In the genomic region with DNA sequence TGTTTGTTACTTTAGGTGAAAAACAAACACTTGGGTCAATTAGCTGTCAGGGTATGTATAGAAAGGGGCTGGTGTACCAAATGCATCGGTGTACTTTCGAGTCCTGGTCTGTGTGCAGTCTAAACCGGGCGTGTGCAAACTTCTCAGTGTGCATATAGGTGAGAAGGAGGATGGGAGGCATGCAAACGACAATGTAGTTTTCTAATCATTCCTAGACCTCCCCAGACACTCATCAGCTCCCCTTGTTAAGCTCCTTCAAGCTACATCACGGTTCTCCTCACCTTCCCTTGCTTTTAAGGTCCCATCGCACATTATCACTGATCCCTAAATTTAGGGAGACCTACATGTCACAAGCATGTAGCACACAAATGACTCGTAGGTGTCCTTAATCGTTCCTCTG, we compare ENCODE assay signal across 14 mouse cellular contexts.
DNase-seq lines count a peak whose midpoint lies in the region; ATAC-seq and TF ChIP-seq lines count a peak whose summit lies in the region.
"Had no signal": no experiment of that assay in that cellular context is flagged by ENCODE, and none has a peak within 500 bp of the region (broad histone marks: within the 10 kb centered on the region; RNA-seq: fewer than 3 reads in every experiment).

No protein-coding gene starts in this region.

- no peak overlapping the region for H3K9ac ChIP-seq in forebrain, embryonic 11.5 days (ENCODE audit: low read length)
- H3K9ac ChIP-seq in forebrain, embryonic 16.5 days (replicated peaks; ENCODE audit: low read depth, low read length), result peak overlapping the region; percentile 59
- H3K9ac ChIP-seq in midbrain, postnatal 0 days (replicated peaks; ENCODE audit: low read length, poor library complexity, severe bottlenecking), result peak overlapping the region; percentile 65
- H3K9ac ChIP-seq: liver, embryonic 13.5 days had no signal

- peak overlapping the region; percentile 42; the same call in 1 of the 2 replicates for H3K4me2 ChIP-seq in forebrain, embryonic 11.5 days (ENCODE audit: low read depth, low read length, severe bottlenecking)
- peak overlapping the region; percentile 61 for H3K4me2 ChIP-seq in forebrain, embryonic 16.5 days (ENCODE audit: low read length)
- peak overlapping the region; percentile 60 for H3K4me2 ChIP-seq in midbrain, postnatal 0 days (ENCODE audit: low read depth, low read length, poor library complexity, severe bottlenecking)
- H3K4me2 ChIP-seq: liver, embryonic 13.5 days had no signal

- H3K9me3 ChIP-seq in forebrain, embryonic 11.5 days (ENCODE audit: control insufficient read depth, low read length), result no peaks in the 10 kb centered on the region
- no peaks in the 10 kb centered on the region for H3K9me3 ChIP-seq in forebrain, embryonic 16.5 days (ENCODE audit: control insufficient read depth, low read length)
- no peaks in the 10 kb centered on the region for H3K9me3 ChIP-seq in midbrain, postnatal 0 days (ENCODE audit: low read length)
- H3K9me3 ChIP-seq: liver, embryonic 13.5 days had no signal

- TF ChIP-seq CTCF in left cerebral cortex, adult 2 months (IDR thresholded peaks at IDR 0.05), result no peak
- TF ChIP-seq CTCF in midbrain, postnatal 0 days (IDR thresholded peaks at IDR 0.05), result no peak

- 0 out of 2 replicates have a peak, but pooled peaks cover 2% of the 10 kb centered on the region for H3K4me1 ChIP-seq in forebrain, embryonic 11.5 days (replicated peaks; ENCODE audit: control insufficient read depth, insufficient read depth, low read length)
- H3K4me1 ChIP-seq in forebrain, embryonic 16.5 days (replicated peaks; ENCODE audit: control insufficient read depth, insufficient read depth, low read length), result peaks cover 6% of the 10 kb centered on the region
- H3K4me1 ChIP-seq in midbrain, postnatal 0 days (ENCODE audit: insufficient read depth, low read length), result no peaks in the 10 kb centered on the region
- H3K4me1 ChIP-seq: liver, embryonic 13.5 days had no signal

- WGBS in forebrain, embryonic 11.5 days, result 73% methylated on average over 9 of the region's 9 CpGs
- 53% methylated on average over 9 of the region's 9 CpGs for WGBS in forebrain, embryonic 16.5 days
- WGBS in midbrain, postnatal 0 days, result 56% methylated on average over 9 of the region's 9 CpGs

- intact Hi-C loops in left cerebral cortex, adult 2 months (cut with DNase I), result loop anchor here (1.0 to 10.0 kb wide), 9 partner anchors 19 to 495 kb away; no protein-coding TSS in a partner anchor
- intact Hi-C loops in left cerebral cortex, postnatal 4 days (cut with DNase I), result loop anchor here (5.0 kb wide), 2 partner anchors 85 to 110 kb away; no protein-coding TSS in a partner anchor

- H3K27ac ChIP-seq in left cerebral cortex, adult 2 months, result peak overlapping the region; percentile 92
- no peak overlapping the region for H3K27ac ChIP-seq in forebrain, embryonic 11.5 days (ENCODE audit: low read depth, low read length)
- peak overlapping the region; percentile 85 for H3K27ac ChIP-seq in forebrain, embryonic 16.5 days (ENCODE audit: low read length)
- H3K27ac ChIP-seq in midbrain, postnatal 0 days (ENCODE audit: low read depth, low read length), result peak overlapping the region; percentile 89
- H3K27ac ChIP-seq: liver, embryonic 13.5 days had no signal

- no peak for ATAC-seq in forebrain, embryonic 11.5 days (replicated peaks; ENCODE audit: low FRiP score)
- ATAC-seq in forebrain, embryonic 16.5 days, result no peak
- no peak for ATAC-seq in midbrain, postnatal 0 days (ENCODE audit: low FRiP score)

- no peaks in the 10 kb centered on the region for H3K36me3 ChIP-seq in forebrain, embryonic 11.5 days (ENCODE audit: control insufficient read depth, insufficient read depth, low read length)
- H3K36me3 ChIP-seq in forebrain, embryonic 16.5 days (ENCODE audit: control insufficient read depth, insufficient read depth), result no peaks in the 10 kb centered on the region
- H3K36me3 ChIP-seq in midbrain, postnatal 0 days (ENCODE audit: insufficient read depth, low read length), result no peaks in the 10 kb centered on the region
- H3K36me3 ChIP-seq: liver, embryonic 13.5 days had no signal

- H3K27me3 ChIP-seq in forebrain, embryonic 11.5 days (ENCODE audit: control insufficient read depth, insufficient read depth, low read length), result no peaks in the 10 kb centered on the region
- H3K27me3 ChIP-seq in forebrain, embryonic 16.5 days (replicated peaks; ENCODE audit: control insufficient read depth, insufficient read depth, low read length), result no peaks in the 10 kb centered on the region
- no peaks in the 10 kb centered on the region for H3K27me3 ChIP-seq in midbrain, postnatal 0 days (ENCODE audit: insufficient read depth, low read length)
- H3K27me3 ChIP-seq: liver, embryonic 13.5 days had no signal

- peak overlapping the region; percentile 73 for H3K4me3 ChIP-seq in left cerebral cortex, adult 2 months
- H3K4me3 ChIP-seq in forebrain, embryonic 11.5 days (ENCODE audit: low read depth, low read length), result peak overlapping the region; percentile 20
- H3K4me3 ChIP-seq in forebrain, embryonic 16.5 days (replicated peaks; ENCODE audit: low read length), result peak overlapping the region; percentile 49
- H3K4me3 ChIP-seq in midbrain, postnatal 0 days (ENCODE audit: low read depth, low read length), result peak overlapping the region; percentile 53
- H3K4me3 ChIP-seq: liver, embryonic 13.5 days had no signal

- DNase-seq in left cerebral cortex, adult 2 months (ENCODE audit: extremely low spot score in 1 of 2, low spot score in 2 of 2), result no peak
- no peak for DNase-seq in left cerebral cortex, adult 8-10 months (ENCODE audit: low spot score in 2 of 2)
- DNase-seq in forebrain, embryonic 11.5 days (ENCODE audit: low spot score), result no peak
- no peak for DNase-seq in midbrain, postnatal 0 days (ENCODE audit: low spot score)
- no peak for DNase-seq in lung, postnatal 14 days
- no peak for DNase-seq in urinary bladder, postnatal 4 days (ENCODE audit: low spot score in 2 of 2)
- no peak for DNase-seq in left cerebral cortex, postnatal 4 days
- DNase-seq: adrenal gland, postnatal 14 days; cerebellum, postnatal 10 days; kidney, postnatal 10 days; liver, embryonic 13.5 days; lung, postnatal 10 days; thymus, postnatal 25 days had no signal

Comparison
In these comparisons a context has a peak if more than half of its experiments do, and no peak if none do; other contexts are left out.
1. H3K4me3 ChIP-seq: peak in every context shown above with its lines; median percentile 73 in left cerebral cortex, adult 2 months; 53 in midbrain, postnatal 0 days; 49 in forebrain, embryonic 16.5 days; 20 in forebrain, embryonic 11.5 days.